Mouse (Mus musculus): ENCODE results near the gene CK137956. TPM values are rescaled to one million over a fixed set of nuclear protein-coding genes. Genes with fewer than 3 reads are reported as not detected.

The CK137956 gene
- polyA plus RNA-seq (2015; fragmentation: Nextera tagmentation; extraction: Ambion mirVana): not detected in 2 replicates

DNA sequence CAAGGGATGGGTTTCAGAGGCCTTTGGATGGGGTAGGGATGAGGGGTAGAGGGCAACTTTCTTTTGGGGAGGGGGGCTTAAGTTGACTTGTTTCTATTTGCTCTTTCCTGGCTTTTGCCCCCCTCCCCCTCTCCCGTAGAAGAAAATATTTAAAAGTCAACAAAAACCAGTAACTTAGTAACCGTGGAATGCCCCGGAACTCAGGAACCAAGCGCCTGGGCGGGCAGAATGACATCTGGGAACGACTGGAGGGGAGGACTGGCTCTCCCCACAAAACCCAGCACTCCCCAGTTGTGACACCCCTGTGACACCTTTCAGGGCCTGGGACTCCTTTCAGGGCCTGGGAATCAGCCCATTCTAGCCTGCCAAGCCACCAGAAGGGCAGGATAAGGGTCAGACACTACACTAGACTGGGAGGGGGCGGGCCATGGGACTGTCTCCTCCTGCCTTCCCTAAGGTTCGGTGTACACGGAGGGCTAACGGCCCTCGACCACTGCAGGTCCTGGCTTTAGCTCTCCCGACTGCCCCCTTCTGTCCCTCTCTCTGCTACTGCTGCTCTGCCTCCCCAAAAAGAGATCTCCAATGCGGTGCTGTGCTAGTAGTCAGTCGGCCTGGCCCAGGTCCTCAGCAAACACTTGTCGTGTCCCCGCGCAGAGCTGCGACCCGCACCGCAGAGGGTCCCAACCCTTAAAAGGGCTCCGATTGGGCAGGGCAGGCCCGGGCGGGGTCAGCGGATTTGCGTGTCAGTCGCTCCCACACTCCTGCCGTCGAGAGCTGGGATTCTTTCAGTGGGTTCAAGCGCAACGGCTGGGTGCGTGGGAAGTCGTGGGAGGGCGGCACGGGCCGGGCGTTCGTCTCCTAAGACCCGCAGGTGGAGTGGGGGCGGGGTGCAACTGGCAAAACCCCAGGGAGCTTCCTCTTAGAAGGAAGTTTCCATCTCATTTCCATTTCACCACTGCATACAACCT is at the start of gene CK137956:
TSS of gene CK137956 (minus strand) at position 51 of the 968 bp plus-strand sequence.

DNA sequence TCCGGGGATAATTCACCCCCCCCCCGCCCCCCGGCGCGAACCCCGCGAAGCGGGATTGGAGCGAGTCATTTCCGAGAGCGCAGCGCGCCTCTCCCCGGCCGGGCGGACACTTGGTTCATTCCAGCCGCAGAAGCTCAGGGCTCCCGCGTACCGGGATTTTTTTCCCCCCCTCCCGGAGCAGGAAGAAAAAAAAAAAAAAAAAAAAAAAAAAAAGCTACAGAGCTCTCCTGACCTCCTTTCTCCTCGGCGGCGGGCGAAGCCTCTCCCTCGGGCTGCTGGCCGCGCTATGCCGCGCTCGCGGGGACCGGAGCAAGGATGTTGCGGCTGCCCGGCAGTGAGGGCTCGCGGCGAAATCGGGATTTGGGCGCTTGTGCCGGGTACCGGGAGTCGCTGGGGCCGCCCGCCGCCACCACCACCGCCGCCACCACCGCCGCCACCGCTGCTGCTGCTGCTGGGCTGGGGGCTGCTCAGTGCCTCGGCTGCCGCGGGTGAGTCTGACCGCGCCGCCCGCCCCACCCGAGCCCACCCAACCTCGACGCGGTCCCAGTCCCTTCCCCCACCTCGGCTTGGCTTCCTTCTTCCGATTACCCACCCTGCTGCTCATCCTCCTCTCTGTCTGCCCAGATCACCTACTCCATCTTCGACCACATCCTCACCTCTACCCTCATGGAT is 17.2 kb upstream of the CK137956 start, which contains the start of gene Csmd2:
TSS of gene Csmd2 (plus strand) at position 74 of the 672 bp plus-strand sequence.

Other genes starting within 250 kb of the CK137956 start
- not detected in 2 replicates for gene Csmd2, start 16.9 kb upstream of the CK137956 start, polyA plus RNA-seq (2015; fragmentation: Nextera tagmentation; extraction: Ambion mirVana)

All from skeletal muscle tissue, postnatal 0 days (tissue).